ENCODE assay signal across 28 mouse cellular contexts in the genomic region with DNA sequence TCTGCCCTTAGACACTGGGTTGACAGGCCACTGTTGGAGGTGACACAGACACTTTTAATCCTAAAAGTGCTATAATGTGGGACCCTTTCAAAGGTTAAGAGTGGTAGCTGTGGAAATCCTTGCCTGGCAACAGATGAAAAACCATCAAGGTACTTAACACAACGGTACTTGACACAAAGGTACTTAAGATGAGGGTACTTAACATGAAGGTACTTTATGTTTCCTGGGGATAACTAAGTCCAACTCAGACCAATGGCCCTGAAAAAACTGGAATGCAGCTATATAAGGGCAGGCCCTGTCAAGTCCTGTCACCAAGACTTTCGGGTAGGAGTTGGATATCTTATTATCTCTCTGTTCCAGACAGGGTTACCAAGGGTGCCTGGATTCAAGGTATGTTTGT.
"Had no signal": no experiment of that assay in that cellular context is flagged by ENCODE, and none has a peak within 500 bp of the region (broad histone marks: within the 10 kb centered on the region; RNA-seq: fewer than 3 reads in every experiment).

No protein-coding gene starts in this region.

- ATAC-seq: forebrain, embryonic 13.5 days; forebrain, embryonic 14.5 days; forebrain, embryonic 15.5 days; forebrain, embryonic 16.5 days; forebrain, postnatal 0 days had no signal

- H3K4me1 ChIP-seq: embryonic facial prominence, embryonic 10.5 days; embryonic facial prominence, embryonic 12.5 days; embryonic facial prominence, embryonic 13.5 days; forebrain, embryonic 10.5 days; forebrain, embryonic 12.5 days; forebrain, embryonic 13.5 days; forebrain, embryonic 15.5 days had no signal

- DNase-seq: cerebellum, adult 2 months; cerebellum, adult 8-10 months; cerebellum, adult 9-10 months; cerebellum, adult 9-11 months; cerebellum, postnatal 10 days; cerebellum, postnatal 14 days; cerebellum, postnatal 25 days; cerebellum, postnatal 36 days; embryo, embryonic 11 days; forebrain, postnatal 0 days; gastrocnemius, adult 2 months; gastrocnemius, postnatal 10 days; gastrocnemius, postnatal 14 days; gastrocnemius, postnatal 25 days; gastrocnemius, postnatal 36 days; heart, adult 11 months; heart, adult 18-20 months had no signal

- H3K27me3 ChIP-seq: embryonic facial prominence, embryonic 12.5 days; embryonic facial prominence, embryonic 13.5 days; embryonic facial prominence, embryonic 15.5 days; forebrain, embryonic 12.5 days; forebrain, embryonic 13.5 days; forebrain, embryonic 15.5 days had no signal

- H3K36me3 ChIP-seq: embryonic facial prominence, embryonic 10.5 days; embryonic facial prominence, embryonic 12.5 days; embryonic facial prominence, embryonic 13.5 days; embryonic facial prominence, embryonic 15.5 days; forebrain, embryonic 10.5 days; forebrain, embryonic 12.5 days; forebrain, embryonic 15.5 days had no signal

- H3K4me2 ChIP-seq: embryonic facial prominence, embryonic 12.5 days; embryonic facial prominence, embryonic 13.5 days; embryonic facial prominence, embryonic 15.5 days; forebrain, embryonic 12.5 days; forebrain, embryonic 13.5 days; forebrain, embryonic 15.5 days had no signal

- H3K4me3 ChIP-seq: embryonic facial prominence, embryonic 10.5 days; embryonic facial prominence, embryonic 12.5 days; embryonic facial prominence, embryonic 13.5 days; embryonic facial prominence, embryonic 15.5 days; erythroblast, embryonic 14.5 days; forebrain, embryonic 10.5 days; forebrain, embryonic 12.5 days; forebrain, embryonic 13.5 days; forebrain, embryonic 15.5 days; gastrocnemius, adult 2 months had no signal

- H3K27ac ChIP-seq: embryonic facial prominence, embryonic 10.5 days; embryonic facial prominence, embryonic 12.5 days; embryonic facial prominence, embryonic 13.5 days; embryonic facial prominence, embryonic 15.5 days; forebrain, embryonic 10.5 days; forebrain, embryonic 12.5 days; forebrain, embryonic 13.5 days; forebrain, embryonic 15.5 days; gastrocnemius, adult 2 months had no signal

- H3K9ac ChIP-seq: embryonic facial prominence, embryonic 12.5 days; embryonic facial prominence, embryonic 13.5 days; embryonic facial prominence, embryonic 15.5 days; forebrain, embryonic 12.5 days; forebrain, embryonic 13.5 days; forebrain, embryonic 15.5 days; forebrain, postnatal 0 days had no signal

- H3K9me3 ChIP-seq: embryonic facial prominence, embryonic 10.5 days; embryonic facial prominence, embryonic 12.5 days; embryonic facial prominence, embryonic 13.5 days; embryonic facial prominence, embryonic 15.5 days; forebrain, embryonic 10.5 days; forebrain, embryonic 12.5 days; forebrain, embryonic 13.5 days; forebrain, embryonic 15.5 days had no signal
